Mouse (Mus musculus): ENCODE measurements at regions not wholly inside any gene's neighbourhood (a gene's known extent, or its start where the extent isn't known, plus 50 kb on each side); places are given as distances from the start of the nearest gene placed in this dataset.

GRCm38 (mm10) chrX:58812824-58813223 is 96.3 kb upstream of the 4930550L24Rik start:
- peak; percentile 4 for DNase-seq (ENCODE audit: extremely low read depth, low read depth)

Measured in MEL-GATA-1-ER (cell line).